Mouse (Mus musculus) left cerebral cortex, adult 8-10 months (tissue): ENCODE results near the gene Fam163b. TPM values are rescaled to one million over a fixed set of nuclear protein-coding genes. Genes with fewer than 3 reads are reported as not detected.

Source experiments
- total RNA-seq, 4 experiments: library from RNA; stranded (reverse); gene quantifications; 2 replicates each; pipeline ENCODE4 v1.2.4; 2022

Gene Fam163b
- total RNA-seq, 4 experiments from 2014 or later = 95.8 to 105 (median 98.8) TPM

Other genes with a start within 250 kb of the Fam163b start
- 10 to 100 TPM; 20.4 to 26.5 (median 25.8) TPM for gene Surf6, start 239.6 kb downstream of the Fam163b start, total RNA-seq
- gene Med22, start 231.8 kb downstream of the Fam163b start, total RNA-seq = 10 to 100 TPM; 46.7 to 55.4 (median 50.1) TPM
- gene Rpl7a, start 231.7 kb downstream of the Fam163b start, total RNA-seq = 100 to 1,000 TPM; 215 to 270 (median 238) TPM
- 10 to 100 TPM; 33.1 to 38.0 (median 36.3) TPM for gene Surf2, start 226.1 kb downstream of the Fam163b start, total RNA-seq
- 100 to 1,000 TPM; 116 to 127 (median 120) TPM for gene Surf1, start 226.0 kb downstream of the Fam163b start, total RNA-seq
- gene Surf4, start 208.6 kb downstream of the Fam163b start, total RNA-seq = 10 to 100 TPM; 46.2 to 51.8 (median 49.9) TPM
- under 1 TPM in 2 of 4 experiments, not detected in 2; 0.16 to 0.42 TPM for gene Stkld1, start 208.4 kb downstream of the Fam163b start, total RNA-seq
- gene Rexo4, start 178.1 kb downstream of the Fam163b start, total RNA-seq = 10 to 100 TPM; 43.4 to 54.7 (median 46.8) TPM
- gene Adamts13, start 169.1 kb downstream of the Fam163b start, total RNA-seq = 1 to 10 TPM; 1.2 to 1.6 (median 1.4) TPM
- 10 to 100 TPM; 42.4 to 46.5 (median 44.1) TPM for gene Cacfd1, start 132.6 kb downstream of the Fam163b start, total RNA-seq
- gene Slc2a6, start 114.5 kb downstream of the Fam163b start, total RNA-seq = 10 to 100 TPM; 21.1 to 28.3 (median 27.8) TPM
- gene Mymk, start 70.3 kb downstream of the Fam163b start, total RNA-seq = 1 to 10 TPM in 2 of 4 experiments, under 1 TPM in 2; 0.44 to 1.5 (median 1.2) TPM
- 10 to 100 TPM; 12.6 to 18.4 (median 15.6) TPM for gene Adamtsl2, start 63.1 kb downstream of the Fam163b start, total RNA-seq
- under 1 TPM; 0.20 to 0.53 (median 0.43) TPM for gene Dbh, start 22.7 kb upstream of the Fam163b start, total RNA-seq
- 10 to 100 TPM in 1 of 4 experiments, 1 to 10 TPM in 3; 8.0 to 12.6 (median 9.3) TPM for gene Sardh, start 105.8 kb upstream of the Fam163b start, total RNA-seq